Mouse (Mus musculus): ENCODE results near the gene Ms4a15. TPM values are rescaled to one million over a fixed set of nuclear protein-coding genes. Genes with fewer than 3 reads are reported as not detected.
A peak's percentile ranks its signal among the peaks of the same experiment; 100 is the strongest.

The Ms4a15 gene
- polyA plus RNA-seq (2012; rRNA removed): not detected in 2 replicates

- DNase-seq (ENCODE audit: low spot score): no peak
Measured at GRCm38 (mm10) chr19:10993150-10993549, at the start of gene Ms4a15. Gene Ms4a15 (minus strand): TSS chr19:10993250.

DNA sequence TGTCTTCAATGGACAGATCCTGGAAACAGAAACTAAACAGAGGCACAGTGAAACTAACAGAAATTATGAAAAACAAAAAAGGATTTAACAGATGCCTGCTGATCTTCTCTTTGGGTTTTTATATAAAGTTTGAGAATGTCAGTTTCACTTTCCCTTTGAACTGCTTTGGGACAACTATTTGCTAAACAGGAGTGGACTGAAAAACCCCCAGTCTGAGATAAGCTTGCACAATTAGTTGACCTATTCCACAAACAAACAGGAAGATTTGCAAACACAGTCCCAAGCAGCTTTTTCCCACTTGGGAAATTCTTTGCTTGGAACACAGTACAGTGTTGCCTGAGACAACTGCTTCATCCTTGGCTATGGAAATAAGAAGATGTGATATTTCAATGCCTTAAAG is 44.5 kb upstream of the Ms4a15 start:
- no peak for DNase-seq (ENCODE audit: low spot score)

- no peak for DNase-seq (ENCODE audit: low spot score)
Measured at GRCm38 (mm10) chr19:11022382-11022781, 29.3 kb upstream of the Ms4a15 start.

GRCm38 (mm10) chr19:11017891-11018290 is 24.8 kb upstream of the Ms4a15 start, which contains the start of gene Ms4a18:
Gene Ms4a18 (minus strand): TSS chr19:11018031.
- no peak for DNase-seq (ENCODE audit: low spot score)

DNA sequence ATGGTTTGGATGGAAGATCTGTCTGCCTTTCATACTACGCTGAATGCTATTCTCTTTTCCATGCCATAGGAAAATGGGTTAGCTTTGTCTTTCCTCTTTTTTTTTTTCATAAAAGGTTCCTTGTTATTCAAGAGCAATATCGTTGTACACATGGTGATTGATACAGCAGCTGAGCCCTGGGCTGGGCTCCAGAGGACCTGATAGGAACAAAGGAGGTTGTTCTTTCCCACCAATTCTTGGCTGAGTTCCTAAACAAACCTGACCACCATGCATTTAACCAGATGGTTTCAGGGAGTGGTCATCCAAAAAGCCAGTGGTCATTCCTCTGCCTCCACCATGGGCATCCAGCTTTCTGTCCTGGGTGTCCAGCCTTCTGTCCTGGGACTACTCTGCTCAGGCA is 24.2 kb upstream of the Ms4a15 start:
- no peak for DNase-seq (ENCODE audit: low spot score)

DNA sequence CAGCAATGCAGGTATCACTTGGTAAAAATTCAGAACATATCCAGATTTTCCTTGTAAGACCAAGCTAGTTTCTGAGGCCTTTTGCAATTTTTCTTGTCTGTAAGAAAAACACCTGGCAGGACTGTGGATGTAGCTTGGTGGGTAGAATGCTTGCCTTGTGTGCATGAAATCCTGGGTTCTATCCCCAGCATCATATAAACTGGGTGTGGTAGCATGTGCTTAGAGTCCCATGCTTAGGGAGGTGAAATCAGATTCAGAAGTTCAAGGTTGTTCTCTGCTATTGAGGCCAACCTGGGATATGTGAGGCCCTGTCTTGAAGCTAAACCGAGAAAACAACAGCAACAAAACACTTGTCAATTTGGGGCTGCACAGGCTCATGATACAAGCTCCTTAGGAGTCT is 22.9 kb upstream of the Ms4a15 start:
- DNase-seq (ENCODE audit: low spot score): no peak

- DNase-seq (ENCODE audit: low spot score): no peak
Measured at GRCm38 (mm10) chr19:11015468-11015867, 22.4 kb upstream of the Ms4a15 start.

DNA sequence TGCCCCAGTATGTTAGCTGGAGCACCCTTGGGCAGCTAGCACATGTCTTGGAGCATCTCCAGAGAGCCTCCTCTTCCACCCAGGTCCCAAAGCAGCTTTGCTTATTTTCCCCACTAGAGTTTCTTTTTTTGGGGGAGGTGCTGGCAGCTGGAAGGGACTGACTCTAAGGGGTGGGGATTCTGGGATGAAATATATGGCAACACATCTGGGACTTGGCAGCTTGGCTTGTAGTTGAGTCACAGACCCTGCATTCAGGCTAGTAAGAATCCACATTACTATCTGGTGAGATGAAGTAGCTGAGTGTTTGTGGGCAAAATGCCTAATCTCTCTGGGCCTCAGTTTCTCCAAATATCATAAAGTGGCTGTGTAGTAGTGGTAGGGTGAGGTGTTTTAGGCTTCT is 1.1 kb downstream of the Ms4a15 start:
- DNase-seq (ENCODE audit: low spot score): no peak

DNA sequence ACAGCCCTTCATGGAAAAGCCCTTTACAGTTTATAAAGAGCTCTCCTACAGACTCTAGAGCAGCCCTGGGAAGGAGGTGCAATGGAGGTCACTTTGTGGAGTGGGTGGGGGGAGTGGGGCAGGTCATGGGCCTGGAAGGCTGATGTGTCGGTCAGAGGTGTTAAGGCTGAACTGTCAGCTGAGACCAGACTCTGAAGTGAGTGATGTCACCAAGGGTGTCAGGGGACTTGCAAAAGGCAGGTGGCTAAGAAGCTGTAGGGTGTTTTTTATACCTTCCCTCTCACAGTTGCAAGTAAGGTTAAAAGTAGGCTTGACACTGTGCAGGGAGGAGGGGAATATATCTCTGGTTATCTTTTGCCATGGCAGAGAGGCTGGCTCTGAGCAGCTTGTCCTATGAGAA is 2.3 kb downstream of the Ms4a15 start:
- DNase-seq (ENCODE audit: low spot score): no peak

GRCm38 (mm10) chr19:10988563-10988962 is 4.5 kb downstream of the Ms4a15 start:
- DNase-seq (ENCODE audit: low spot score): no peak

DNA sequence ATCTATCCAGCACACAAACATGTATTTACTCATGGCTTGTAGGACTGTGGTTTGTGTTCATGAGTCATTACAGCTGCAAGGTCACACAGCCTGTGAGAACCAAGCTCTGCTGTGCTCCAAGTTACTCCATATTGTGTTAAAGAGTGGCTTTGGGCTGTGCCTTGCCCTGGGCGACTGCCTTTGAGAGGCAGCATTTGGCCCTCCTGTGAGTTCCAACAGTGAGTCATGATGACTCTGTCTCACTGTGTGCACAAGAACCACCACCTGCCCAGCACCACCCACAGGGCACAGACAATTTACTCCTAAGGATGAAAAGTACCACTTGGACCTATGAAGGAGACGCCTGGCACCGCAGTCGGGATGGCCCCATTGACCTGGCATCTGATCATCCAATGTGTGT is 7.2 kb downstream of the Ms4a15 start:
- DNase-seq (ENCODE audit: low spot score): no peak

GRCm38 (mm10) chr19:10984551-10984950 is 8.5 kb downstream of the Ms4a15 start:
- no peak for DNase-seq (ENCODE audit: low spot score)

- DNase-seq (ENCODE audit: low spot score): no peak
Measured at GRCm38 (mm10) chr19:10983146-10983545, 9.9 kb downstream of the Ms4a15 start.

DNA sequence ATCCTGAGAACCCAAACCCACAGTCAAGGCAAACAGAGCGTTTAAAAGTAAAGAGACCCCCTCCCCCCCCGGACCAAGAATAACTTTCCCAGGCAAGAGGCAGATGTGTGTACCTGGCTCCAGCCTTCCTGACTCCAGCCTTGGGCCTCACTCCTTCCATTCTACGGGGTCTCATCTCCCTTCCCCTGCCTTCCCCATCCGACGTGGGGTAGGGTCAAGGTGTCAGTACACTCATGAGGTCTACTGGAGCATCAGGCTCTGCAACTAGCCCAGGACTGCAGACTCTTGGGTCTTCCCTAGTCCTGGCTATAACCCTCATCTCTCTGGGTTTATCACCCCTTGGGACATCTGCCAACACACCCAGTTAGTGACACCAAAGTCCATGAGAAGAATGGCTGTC is 12.8 kb downstream of the Ms4a15 start:
- DNase-seq (ENCODE audit: low spot score): no peak

DNA sequence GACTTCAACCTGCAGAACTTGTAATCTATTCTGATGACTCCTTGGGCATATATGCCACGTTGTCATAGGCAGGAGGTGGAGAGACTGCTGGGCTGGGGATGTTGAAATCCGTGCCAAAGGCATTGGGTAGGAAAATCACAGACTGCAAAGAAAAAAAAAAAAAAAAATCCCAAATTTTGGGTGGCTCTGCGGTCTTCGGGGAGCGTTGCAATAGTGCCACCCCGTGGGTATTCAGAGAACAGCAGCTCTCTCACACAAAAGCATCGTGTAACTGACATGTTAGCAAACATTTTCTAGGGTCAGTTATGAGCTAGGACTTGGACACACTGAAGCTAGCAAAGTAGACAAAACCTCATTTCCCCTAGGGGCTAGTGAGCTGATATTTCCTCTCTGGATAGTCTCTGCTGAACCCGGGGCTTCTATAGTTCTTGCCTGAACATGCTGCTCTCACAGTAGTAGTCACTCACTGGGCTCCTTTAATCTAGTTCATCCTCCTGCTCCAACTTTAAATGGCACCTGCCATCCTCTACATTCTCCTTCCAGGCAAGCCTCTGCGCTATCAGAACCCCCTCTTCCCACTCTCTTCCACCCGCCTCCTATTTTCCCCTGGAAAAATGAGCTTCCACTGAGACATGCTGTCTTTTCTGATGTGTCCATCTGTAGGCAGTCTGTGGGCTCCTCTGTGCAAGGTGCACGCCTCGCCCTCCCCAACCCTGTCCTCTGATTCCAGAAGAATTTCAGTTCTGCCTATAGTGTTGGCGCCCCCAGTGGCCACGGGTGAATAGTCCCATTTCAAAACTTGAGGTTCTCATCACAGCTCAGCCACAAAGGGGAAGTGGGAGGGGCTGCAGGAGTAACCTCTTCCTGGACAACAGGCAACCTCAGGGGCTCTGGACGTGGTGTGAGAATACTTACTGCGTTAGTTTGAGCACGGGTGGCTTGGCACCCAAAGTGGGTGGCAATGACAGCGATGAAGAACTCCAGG is 13.6 kb downstream of the Ms4a15 start:
- peak; percentile 49 for DNase-seq (ENCODE audit: low spot score)

DNA sequence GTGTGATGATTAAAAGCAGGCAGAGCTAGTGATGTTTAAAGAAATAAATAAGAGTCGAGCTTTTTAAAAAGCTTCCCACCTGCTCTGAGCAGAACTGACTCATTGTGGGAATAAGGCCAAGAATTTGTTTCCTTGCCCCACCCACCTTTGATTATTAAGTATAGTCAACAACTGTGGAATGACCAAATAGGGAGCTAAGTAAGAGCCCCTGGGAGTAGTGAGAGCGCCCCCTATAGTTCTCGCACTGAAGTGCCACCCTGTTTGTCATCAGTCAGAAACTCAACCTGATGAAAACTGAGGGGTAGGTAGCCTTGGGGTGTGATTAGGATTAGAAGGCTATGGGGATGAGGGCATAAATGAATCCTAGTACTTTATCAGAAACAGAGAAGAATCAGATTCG is 16.7 kb downstream of the Ms4a15 start:
- DNase-seq (ENCODE audit: low spot score): no peak

GRCm38 (mm10) chr19:10975187-10975586 is 17.9 kb downstream of the Ms4a15 start:
- DNase-seq (ENCODE audit: low spot score): no peak

GRCm38 (mm10) chr19:10974238-10974865 is 18.7 kb downstream of the Ms4a15 start, which contains the start of gene Ms4a10:
Gene Ms4a10 (minus strand): TSS chr19:10974670.
- DNase-seq (ENCODE audit: low spot score): no peak

- DNase-seq (ENCODE audit: low spot score): no peak
Measured at GRCm38 (mm10) chr19:10973187-10973586, 19.9 kb downstream of the Ms4a15 start.

DNA sequence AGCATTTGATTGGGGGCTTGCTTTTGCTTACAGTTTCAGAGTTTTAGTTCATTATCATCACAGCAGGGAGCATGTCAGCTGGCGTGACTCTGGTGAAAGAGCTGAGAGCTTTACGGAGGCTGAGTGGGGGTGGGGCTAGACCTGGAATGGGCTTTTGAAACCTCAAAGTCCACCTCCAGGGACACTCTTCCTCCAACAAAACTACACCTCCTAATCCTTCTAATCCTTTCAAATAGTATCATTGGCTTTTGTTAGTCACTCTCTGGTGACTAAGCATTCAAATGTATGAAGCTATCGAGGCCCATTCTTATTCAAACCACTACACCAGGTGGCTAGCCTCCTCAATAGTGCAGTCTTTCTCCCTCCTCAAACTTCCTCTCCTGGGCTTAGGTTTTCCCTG is 20.4 kb downstream of the Ms4a15 start:
- DNase-seq (ENCODE audit: low spot score): no peak

- DNase-seq (ENCODE audit: low spot score): no peak
Measured at GRCm38 (mm10) chr19:10970457-10970856, 22.6 kb downstream of the Ms4a15 start.

DNA sequence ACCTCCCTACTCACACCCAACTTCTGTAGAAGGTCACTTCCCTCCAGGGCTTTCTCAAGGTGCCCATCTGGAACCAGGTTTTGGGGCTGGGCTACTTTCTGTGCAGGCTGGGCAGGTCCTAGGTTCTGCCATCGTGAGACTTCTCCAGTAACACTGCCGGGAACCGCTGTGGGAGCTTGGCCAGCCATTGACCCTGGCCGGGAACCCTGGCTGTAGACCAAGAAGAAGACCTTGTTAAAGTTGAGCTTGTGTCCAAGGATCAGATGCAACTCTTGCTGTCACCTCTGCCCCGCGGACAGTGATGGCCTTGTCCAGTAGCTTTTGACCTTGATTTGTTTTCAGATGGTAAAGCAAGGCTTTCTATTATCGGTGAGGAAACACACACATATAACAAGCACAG is 24.5 kb downstream of the Ms4a15 start:
- DNase-seq (ENCODE audit: low spot score): no peak

DNA sequence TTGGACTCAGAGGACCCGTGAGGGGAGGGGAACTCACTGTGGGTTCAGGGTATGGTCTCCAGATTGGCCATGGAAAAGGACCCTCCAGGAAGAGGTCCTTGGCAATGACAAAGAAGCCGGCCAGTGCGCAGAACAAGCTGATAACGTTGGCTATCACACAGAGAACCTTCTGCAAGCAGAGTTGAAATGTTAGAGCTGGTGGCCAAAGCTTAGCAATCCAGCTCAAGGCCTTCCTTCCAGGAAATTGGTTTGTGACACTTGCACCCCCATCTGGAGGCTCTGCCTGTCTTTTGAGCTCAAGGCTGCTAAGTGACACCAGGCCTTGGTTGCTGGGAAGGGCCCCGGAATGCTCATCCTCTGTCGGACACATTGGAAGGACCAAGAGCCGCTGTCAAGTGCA is 27.3 kb downstream of the Ms4a15 start:
- no peak for DNase-seq (ENCODE audit: low spot score)
